Mouse (Mus musculus) CH12.LX (cell line): ENCODE results near the gene Tsc1. TPM values are rescaled to one million over a fixed set of nuclear protein-coding genes. Genes with fewer than 3 reads are reported as not detected.

Experiments
- DNase-seq: peaks from one replicate; pipeline ENCODE4 v3.0.0-alpha.2; 2013; ENCODE audit errors: extremely low read depth
- H3K27ac ChIP-seq: 2 replicates; pipeline ENCODE4 v1.5.1; 2012; ENCODE audit warnings: low read depth, mild to moderate bottlenecking, control low read depth, moderate library complexity; ENCODE audit not compliant: insufficient read depth
- H3K27me3 ChIP-seq: replicated peaks from 2 replicates; pipeline ENCODE3; 2012; ENCODE audit warnings: inconsistent platforms
- H3K36me3 ChIP-seq, 2 experiments: replicated peaks in 1 of 2; 2 replicates each; pipeline versions ENCODE3 to v1.6.1; 2012; ENCODE audit warnings: inconsistent platforms in 1 of 2, low read length in 1 of 2, mild to moderate bottlenecking in 1 of 2, mixed read lengths in 1 of 2, moderate library complexity in 1 of 2; ENCODE audit not compliant: control insufficient read depth in 1 of 2, insufficient read depth in 1 of 2
- H3K4me1 ChIP-seq, 2 experiments: 2 replicates each; pipeline ENCODE4 v1.6.1; 2012; ENCODE audit warnings: inconsistent platforms in 1 of 2, moderate library complexity in 1 of 2; ENCODE audit not compliant: insufficient read depth in 2 of 2, control insufficient read depth in 1 of 2
- H3K4me2 ChIP-seq: 2 replicates; pipeline ENCODE4 v1.6.1; 2012; ENCODE audit warnings: low read depth, mild to moderate bottlenecking, control low read depth; ENCODE audit not compliant: poor library complexity, insufficient read depth, severe bottlenecking
- H3K4me3 ChIP-seq, 3 experiments: fragments of 150-350 bp in 1 of 3; sonication (generic) in 1 of 3; replicated peaks in 1 of 3; 2 replicates each; pipeline versions ENCODE3 to v1.5.1; 2011 to 2012; ENCODE audit warnings: low read depth in 2 of 3, low read length in 2 of 3, mild to moderate bottlenecking in 2 of 3, moderate library complexity in 2 of 3, control low read depth in 1 of 3, improper control_type of control experiment in 1 of 3, inconsistent platforms in 1 of 3, mixed read lengths in 1 of 3; ENCODE audit not compliant: poor library complexity in 1 of 3
- H3K79me2 ChIP-seq: replicated peaks from 2 replicates; pipeline ENCODE4 v1.6.1; 2012; ENCODE audit warnings: mild to moderate bottlenecking, moderate library complexity; ENCODE audit not compliant: control insufficient read depth, poor library complexity, insufficient read depth, severe bottlenecking; ENCODE audit errors: extremely low read depth
- H3K9ac ChIP-seq: 2 replicates; pipeline ENCODE4 v1.6.1; 2012; ENCODE audit warnings: low read depth, mild to moderate bottlenecking, control low read depth, moderate library complexity; ENCODE audit not compliant: insufficient read depth
- H3K9me3 ChIP-seq: replicated peaks from 2 replicates; pipeline ENCODE3; 2012; ENCODE audit warnings: low read length, inconsistent platforms, mixed read lengths
- EP300 ChIP-seq: IDR thresholded peaks from 2 replicates; pipeline ENCODE4 v1.6.1; 2011; ENCODE audit warnings: low read length, improper control_type of control experiment
- ETS1 ChIP-seq: conservative IDR thresholded peaks from 2 replicates; pipeline ENCODE4 v1.6.1; 2012; ENCODE audit warnings: low read depth, mild to moderate bottlenecking, inconsistent platforms, low read length, improper control_type of control experiment, moderate library complexity
- JUND ChIP-seq: conservative IDR thresholded peaks from 2 replicates; pipeline ENCODE4 v1.6.1; 2011; ENCODE audit warnings: low read depth, low read length, improper control_type of control experiment
- KAT2A ChIP-seq: IDR thresholded peaks from 2 replicates; pipeline ENCODE4 v1.6.1; 2012; ENCODE audit warnings: low read length, improper control_type of control experiment, inconsistent platforms; ENCODE audit not compliant: insufficient replicate concordance
- MAZ ChIP-seq: IDR thresholded peaks from 2 replicates; pipeline ENCODE4 v1.6.1; 2012; ENCODE audit warnings: low read depth, mild to moderate bottlenecking, inconsistent platforms, low read length, improper control_type of control experiment, moderate library complexity
- MXI1 ChIP-seq: IDR thresholded peaks from 2 replicates; pipeline ENCODE4 v1.6.1; 2011; ENCODE audit warnings: mild to moderate bottlenecking, low read depth, low read length, improper control_type of control experiment
- RCOR1 ChIP-seq: conservative IDR thresholded peaks from 2 replicates; pipeline ENCODE4 v1.6.1; 2012; ENCODE audit warnings: low read depth, mild to moderate bottlenecking, inconsistent platforms, low read length, improper control_type of control experiment
- SIN3A ChIP-seq: IDR thresholded peaks from 2 replicates; pipeline ENCODE4 v1.6.1; 2012; ENCODE audit warnings: low read length, improper control_type of control experiment, inconsistent platforms
- UBTF ChIP-seq: IDR thresholded peaks from 2 replicates; pipeline ENCODE4 v1.6.1; 2012; ENCODE audit warnings: low read depth, mild to moderate bottlenecking, inconsistent platforms, low read length, improper control_type of control experiment, moderate library complexity
- USF1 ChIP-seq: IDR thresholded peaks from 2 replicates; pipeline ENCODE4 v1.6.1; 2014; ENCODE audit warnings: low read depth, mild to moderate bottlenecking, inconsistent platforms, low read length, improper control_type of control experiment
- USF2 ChIP-seq: conservative IDR thresholded peaks from 2 replicates; pipeline ENCODE4 v1.6.1; 2011; ENCODE audit warnings: low read depth, low read length, improper control_type of control experiment
- dilution Hi-C: fragments of 300-500 bp; cut with MboI; formaldehyde crosslinking; loops from 2 replicates; pipeline ENCODE4 v1.14.3; 2020; ENCODE audit warnings: low sequenced_read_pairs; ENCODE audit not compliant: extremely low pct_unique_long_range_greater_than_20kb, extremely low pct_ligation_motif_present
- in situ Hi-C: fragments of 300-500 bp; cut with MboI; formaldehyde crosslinking; loops from 3 replicates; pipeline ENCODE4 v1.14.3; 2019; ENCODE audit warnings: low sequenced_read_pairs, low pct_ligation_motif_present, low pct_unique_long_range_greater_than_20kb, mixed read lengths
- polyA plus RNA-seq: library from polyadenylated mRNA; unstranded; fragments of >175 nt; gene quantifications from 2 replicates; pipeline ENCODE4 v1.2.1, GENCODE M21; 2012; ENCODE audit warnings: low read depth; ENCODE audit not compliant: insufficient read length
- total RNA-seq, 2 experiments: library from RNA; depleted of rRNA; stranded (reverse); fragments of 300-350 nt in 1 of 2; fragments of >200 nt in 1 of 2; gene quantifications; 2 replicates each; pipeline ENCODE4 v1.2.3; 2012 to 2014

The Tsc1 gene
- total and polyA plus RNA-seq, 3 experiments = 8.1 to 13.4 (median 9.5) TPM

- Histone ChIP-seq H3K9me3 (no peaks in the 10 kb centered on the region), H3K4me1 (peaks cover 0 to 5% of the 10 kb centered on the region in 2 experiments; a peak in 3 of 4 replicates), H3K4me3 (no peak overlapping the region), H3K79me2 (no peaks in the 10 kb centered on the region), H3K27me3 (peaks cover 24% of the 10 kb centered on the region), H3K4me2 (no peak overlapping the region), H3K9ac (no peak overlapping the region), H3K27ac (no peak overlapping the region), H3K36me3 (no peaks in the 10 kb centered on the region)
- in situ Hi-C loops (no loop called here), dilution Hi-C loops (no loop called here)
- no peak for DNase-seq
- TF ChIP-seq RCOR1 (no peak), EP300 (no peak), KAT2A (no peak), ETS1 (no peak)
Observed at GRCm38 (mm10) chr2:28611407-28611787, 29.6 kb upstream of the Tsc1 start.

GRCm38 (mm10) chr2:28612436-28613063 is 28.5 kb upstream of the Tsc1 start:
- DNase-seq = no peak
- H3K4me1 ChIP-seq = no peaks in the 10 kb centered on the region; a peak in 1 of 4 replicates
- dilution Hi-C loops = no loop called here
- no peak overlapping the region for H3K27ac ChIP-seq
- H3K9ac ChIP-seq = no peak overlapping the region
- H3K79me2 ChIP-seq = no peaks in the 10 kb centered on the region
- no peak overlapping the region for H3K4me2 ChIP-seq
- H3K4me3 ChIP-seq = no peak overlapping the region
- H3K36me3 ChIP-seq = no peaks in the 10 kb centered on the region
- in situ Hi-C loops = no loop called here
- peaks cover 27% of the 10 kb centered on the region for H3K27me3 ChIP-seq
- H3K9me3 ChIP-seq = no peaks in the 10 kb centered on the region
- TF ChIP-seq MAZ (no peak), SIN3A (no peak), USF2 (no peak), UBTF (no peak), JUND (no peak), USF1 (no peak)
- TF ChIP-seq, all 38 proteins: peak for 0

GRCm38 (mm10) chr2:28613599-28613998 is 27.4 kb upstream of the Tsc1 start:
- Histone ChIP-seq H3K79me2 (no peaks in the 10 kb centered on the region), H3K4me1 (0 out of 4 replicates have a peak, but pooled peaks cover 0 to 5% of the 10 kb centered on the region in 2 experiments), H3K9me3 (no peaks in the 10 kb centered on the region), H3K4me2 (no peak overlapping the region), H3K9ac (no peak overlapping the region), H3K27ac (no peak overlapping the region), H3K4me3 (no peak overlapping the region), H3K27me3 (peaks cover 32% of the 10 kb centered on the region), H3K36me3 (no peaks in the 10 kb centered on the region)
- dilution Hi-C loops = no loop called here
- no peak for TF ChIP-seq MAZ
- TF ChIP-seq MXI1 = no peak
- TF ChIP-seq RCOR1 = no peak
- in situ Hi-C loops = no loop called here
- DNase-seq = no peak
